Mouse (Mus musculus): ENCODE measurements around the gene Slc37a1. TPM values are rescaled to one million over a fixed set of nuclear protein-coding genes. Genes with fewer than 3 reads are reported as not detected.

The Slc37a1 gene
- polyA plus RNA-seq, 1 experiment from 2014 or later = 16.5 TPM

GRCm38 (mm10) chr17:31300736-31301135 is 14.1 kb downstream of the Slc37a1 start:
- H3K36me3 ChIP-seq (ENCODE audit: control insufficient read depth, insufficient read depth) = peaks cover 5% of the 10 kb centered on the region; the same call in 1 of the 2 replicates
- H3K4me1 ChIP-seq (replicated peaks; ENCODE audit: control insufficient read depth, insufficient read depth, low read length) = peaks cover 6% of the 10 kb centered on the region; the same call in 1 of the 2 replicates
- H3K4me3 ChIP-seq (ENCODE audit: low read depth, low read length) = no peak overlapping the region
- no peak for ATAC-seq
- no peak overlapping the region for H3K4me2 ChIP-seq (replicated peaks; ENCODE audit: low read depth)
- H3K9me3 ChIP-seq (ENCODE audit: control insufficient read depth) = no peaks in the 10 kb centered on the region
- H3K27ac ChIP-seq (ENCODE audit: low read depth, low read length) = no peak overlapping the region
- 23% methylated on average over 3 of the region's 3 CpGs for WGBS
- no peak overlapping the region for H3K9ac ChIP-seq (ENCODE audit: low read depth, low read length)
- TF ChIP-seq CTCF (IDR thresholded peaks at IDR 0.05; ENCODE audit: low read depth) = no peak
- no peaks in the 10 kb centered on the region for H3K27me3 ChIP-seq (replicated peaks; ENCODE audit: control insufficient read depth, insufficient read depth, low read length)

- no peak for ATAC-seq
- Histone ChIP-seq H3K4me3 (ENCODE audit: low read depth, low read length) (no peak overlapping the region), H3K4me1 (replicated peaks; ENCODE audit: control insufficient read depth, insufficient read depth, low read length) (peaks cover 11% of the 10 kb centered on the region), H3K36me3 (ENCODE audit: control insufficient read depth, insufficient read depth) (peaks cover 5% of the 10 kb centered on the region; the same call in 1 of the 2 replicates), H3K4me2 (replicated peaks; ENCODE audit: low read depth) (no peak overlapping the region), H3K27ac (ENCODE audit: low read depth, low read length) (no peak overlapping the region), H3K9me3 (ENCODE audit: control insufficient read depth) (no peaks in the 10 kb centered on the region), H3K27me3 (replicated peaks; ENCODE audit: control insufficient read depth, insufficient read depth, low read length) (no peaks in the 10 kb centered on the region), H3K9ac (ENCODE audit: low read depth, low read length) (no peak overlapping the region)
- whole genome bisulfite sequencing = 85% methylated on average over 4 of the region's 4 CpGs
- no peak for TF ChIP-seq CTCF (IDR thresholded peaks at IDR 0.05; ENCODE audit: low read depth)
Measured at GRCm38 (mm10) chr17:31303401-31303800, 16.8 kb downstream of the Slc37a1 start.

- peak overlapping the region; percentile 91 for H3K27ac ChIP-seq (ENCODE audit: low read depth, low read length)
- 23% methylated on average over 12 of the region's 12 CpGs for WGBS
- 0 out of 2 replicates have a peak overlapping the region, but pooled peaks have one; percentile 1 for H3K9ac ChIP-seq (ENCODE audit: low read depth, low read length)
- H3K4me1 ChIP-seq (replicated peaks; ENCODE audit: control insufficient read depth, insufficient read depth, low read length) = peaks cover 11% of the 10 kb centered on the region
- peak; percentile 81 for ATAC-seq
- H3K9me3 ChIP-seq (ENCODE audit: control insufficient read depth) = no peaks in the 10 kb centered on the region
- peaks cover 5% of the 10 kb centered on the region; the same call in 1 of the 2 replicates for H3K36me3 ChIP-seq (ENCODE audit: control insufficient read depth, insufficient read depth)
- H3K27me3 ChIP-seq (replicated peaks; ENCODE audit: control insufficient read depth, insufficient read depth, low read length) = no peaks in the 10 kb centered on the region
- H3K4me2 ChIP-seq (replicated peaks; ENCODE audit: low read depth) = peak overlapping the region; percentile 40
- 0 out of 2 replicates have a peak, but pooled peaks have one; percentile 14 for TF ChIP-seq CTCF (IDR thresholded peaks at IDR 0.05; ENCODE audit: low read depth)
- H3K4me3 ChIP-seq (ENCODE audit: low read depth, low read length) = no peak overlapping the region
Measured at GRCm38 (mm10) chr17:31304895-31305775, 18.5 kb downstream of the Slc37a1 start.

GRCm38 (mm10) chr17:31305776-31306120 is 19.2 kb downstream of the Slc37a1 start:
- ATAC-seq = no peak
- peak overlapping the region; percentile 40; the same call in 1 of the 2 replicates for H3K4me2 ChIP-seq (replicated peaks; ENCODE audit: low read depth)
- no peaks in the 10 kb centered on the region for H3K9me3 ChIP-seq (ENCODE audit: control insufficient read depth)
- peak overlapping the region; percentile 91 for H3K27ac ChIP-seq (ENCODE audit: low read depth, low read length)
- H3K27me3 ChIP-seq (replicated peaks; ENCODE audit: control insufficient read depth, insufficient read depth, low read length) = no peaks in the 10 kb centered on the region
- peaks cover 11% of the 10 kb centered on the region for H3K4me1 ChIP-seq (replicated peaks; ENCODE audit: control insufficient read depth, insufficient read depth, low read length)
- H3K9ac ChIP-seq (ENCODE audit: low read depth, low read length) = no peak overlapping the region
- WGBS = 41% methylated on average over 5 of the region's 5 CpGs
- no peak overlapping the region for H3K4me3 ChIP-seq (ENCODE audit: low read depth, low read length)
- TF ChIP-seq CTCF (IDR thresholded peaks at IDR 0.05; ENCODE audit: low read depth) = no peak
- H3K36me3 ChIP-seq (ENCODE audit: control insufficient read depth, insufficient read depth) = peaks cover 5% of the 10 kb centered on the region; the same call in 1 of the 2 replicates

- peaks cover 11% of the 10 kb centered on the region for H3K4me1 ChIP-seq (replicated peaks; ENCODE audit: control insufficient read depth, insufficient read depth, low read length)
- H3K9ac ChIP-seq (ENCODE audit: low read depth, low read length) = no peak overlapping the region
- no peak for TF ChIP-seq CTCF (IDR thresholded peaks at IDR 0.05; ENCODE audit: low read depth)
- H3K27ac ChIP-seq (ENCODE audit: low read depth, low read length) = peak overlapping the region; percentile 52; the same call in 1 of the 2 replicates
- H3K27me3 ChIP-seq (replicated peaks; ENCODE audit: control insufficient read depth, insufficient read depth, low read length) = no peaks in the 10 kb centered on the region
- 53% methylated on average over 3 of the region's 3 CpGs for WGBS
- no peak overlapping the region for H3K4me2 ChIP-seq (replicated peaks; ENCODE audit: low read depth)
- no peaks in the 10 kb centered on the region; the same call in 1 of the 2 replicates for H3K36me3 ChIP-seq (ENCODE audit: control insufficient read depth, insufficient read depth)
- no peaks in the 10 kb centered on the region for H3K9me3 ChIP-seq (ENCODE audit: control insufficient read depth)
- ATAC-seq = no peak
- H3K4me3 ChIP-seq (ENCODE audit: low read depth, low read length) = no peak overlapping the region
Measured at GRCm38 (mm10) chr17:31307756-31308155, 21.2 kb downstream of the Slc37a1 start.

- Histone ChIP-seq H3K9me3 (ENCODE audit: control insufficient read depth) (no peaks in the 10 kb centered on the region), H3K4me3 (ENCODE audit: low read depth, low read length) (no peak overlapping the region), H3K27me3 (replicated peaks; ENCODE audit: control insufficient read depth, insufficient read depth, low read length) (no peaks in the 10 kb centered on the region), H3K4me1 (replicated peaks; ENCODE audit: control insufficient read depth, insufficient read depth, low read length) (peaks cover 11% of the 10 kb centered on the region), H3K27ac (ENCODE audit: low read depth, low read length) (peak overlapping the region; percentile 52; the same call in 1 of the 2 replicates), H3K4me2 (replicated peaks; ENCODE audit: low read depth) (no peak overlapping the region), H3K36me3 (ENCODE audit: control insufficient read depth, insufficient read depth) (no peaks in the 10 kb centered on the region; the same call in 1 of the 2 replicates), H3K9ac (ENCODE audit: low read depth, low read length) (no peak overlapping the region)
- no peak for TF ChIP-seq CTCF (IDR thresholded peaks at IDR 0.05; ENCODE audit: low read depth)
- ATAC-seq = 0 out of 2 replicates have a peak, but pooled peaks have one; percentile 1
- 65% methylated on average over 7 of the region's 7 CpGs for WGBS
Measured at GRCm38 (mm10) chr17:31308291-31308816, 21.8 kb downstream of the Slc37a1 start.

Data from intestine, postnatal 0 days (tissue).